Mouse (Mus musculus) small intestine, adult 2 months (tissue): ENCODE data around the gene 4930430A15Rik.

Experiments
- CTCF ChIP-seq: fragments of 200-500 bp; IDR thresholded peaks from 2 replicates; pipeline ENCODE4 v1.5.1; 2012; ENCODE audit warnings: low read depth, mild to moderate bottlenecking, control low read depth, inconsistent platforms, low read length, moderate library complexity, mixed read lengths; ENCODE audit not compliant: insufficient replicate concordance, insufficient read length; ENCODE audit errors: extremely low read depth
- POLR2A ChIP-seq: fragments of 200-500 bp; IDR thresholded peaks from 2 replicates; pipeline ENCODE4 v1.6.1; 2012; ENCODE audit warnings: low read depth, mild to moderate bottlenecking, control low read depth, inconsistent platforms, low read length, moderate library complexity

DNA sequence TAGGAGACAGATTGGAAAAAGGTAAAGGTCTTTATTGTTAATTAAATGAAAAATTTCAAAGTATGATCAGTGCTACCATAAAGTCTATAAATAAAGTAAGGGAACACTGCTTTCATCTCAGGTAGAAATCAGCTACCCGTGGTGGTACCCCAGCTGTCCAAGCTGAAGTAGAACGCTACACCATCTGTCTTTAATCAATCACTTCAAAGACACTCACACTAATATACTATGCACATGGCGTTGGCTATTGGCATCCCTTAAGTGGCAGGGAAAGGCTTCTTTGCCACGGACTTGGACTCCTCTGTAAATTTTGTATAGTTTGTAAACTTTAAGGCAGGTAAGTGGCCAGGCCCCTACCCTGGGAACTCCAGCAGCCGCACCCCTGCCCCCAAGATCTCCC is 93.7 kb downstream of the 4930430A15Rik start:
- TF ChIP-seq CTCF (no peak), POLR2A (no peak)
